Mouse (Mus musculus) layer of hippocampus, adult 9-10 months (tissue): ENCODE data around the gene Cdh23.

Experiments used
- DNase-seq: peaks from one replicate; pipeline ENCODE4 v3.0.0; 2022; ENCODE audit warnings: low spot score

The Cdh23 gene

GRCm38 (mm10) chr10:60335021-60335420, 361.3 kb downstream of the Cdh23 start:
- no peak for DNase-seq

- no peak for DNase-seq
Observed at GRCm38 (mm10) chr10:60334583-60334982, 361.7 kb downstream of the Cdh23 start.

GRCm38 (mm10) chr10:60328963-60329650, 367.2 kb downstream of the Cdh23 start:
- DNase-seq = no peak

DNA sequence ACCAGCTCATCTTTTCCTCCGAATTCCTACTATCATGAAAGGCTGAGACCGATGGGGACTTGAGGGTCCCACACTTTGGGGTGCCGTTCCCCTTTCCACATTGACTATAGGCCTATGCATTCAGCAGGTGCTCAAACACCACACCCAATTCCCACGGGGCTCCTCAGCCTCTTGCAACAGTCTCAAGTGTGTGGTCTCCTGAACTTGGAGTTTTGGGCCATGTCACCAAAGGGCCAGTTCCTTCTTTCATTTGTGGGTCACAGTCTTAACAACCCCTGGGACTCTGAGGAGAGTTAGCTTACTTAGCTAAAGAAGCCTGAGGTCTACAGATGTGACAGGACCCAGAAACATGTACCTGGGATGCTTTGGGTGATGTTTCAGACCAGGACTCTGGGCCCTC, 380.1 kb downstream of the Cdh23 start:
- no peak for DNase-seq

GRCm38 (mm10) chr10:60313606-60314005, 382.7 kb downstream of the Cdh23 start:
- DNase-seq = no peak

- no peak for DNase-seq
Observed at GRCm38 (mm10) chr10:60310629-60311028, 385.7 kb downstream of the Cdh23 start.

- no peak for DNase-seq
Observed at GRCm38 (mm10) chr10:60304854-60305628, 391.2 kb downstream of the Cdh23 start.

DNA sequence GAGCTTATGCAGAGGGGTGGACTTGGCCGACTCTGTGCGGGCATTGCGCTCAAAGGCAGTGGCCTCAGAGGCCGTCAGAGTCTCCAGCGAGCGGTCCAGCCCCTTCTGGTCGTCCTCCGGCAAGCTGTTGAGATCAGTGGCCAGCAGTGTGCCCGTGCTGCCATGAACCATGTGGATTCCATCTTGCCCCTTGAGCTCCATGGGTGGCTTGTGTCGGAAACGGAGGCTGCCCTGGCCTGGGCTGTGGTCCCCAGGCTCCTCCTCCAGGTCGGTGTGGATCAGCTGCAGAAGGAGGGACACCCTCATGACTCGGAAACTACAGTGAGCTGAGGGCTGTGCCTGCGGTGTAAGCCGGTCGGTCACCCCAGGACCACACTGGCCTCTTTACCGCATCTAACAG, 392.9 kb downstream of the Cdh23 start:
- DNase-seq = no peak

DNA sequence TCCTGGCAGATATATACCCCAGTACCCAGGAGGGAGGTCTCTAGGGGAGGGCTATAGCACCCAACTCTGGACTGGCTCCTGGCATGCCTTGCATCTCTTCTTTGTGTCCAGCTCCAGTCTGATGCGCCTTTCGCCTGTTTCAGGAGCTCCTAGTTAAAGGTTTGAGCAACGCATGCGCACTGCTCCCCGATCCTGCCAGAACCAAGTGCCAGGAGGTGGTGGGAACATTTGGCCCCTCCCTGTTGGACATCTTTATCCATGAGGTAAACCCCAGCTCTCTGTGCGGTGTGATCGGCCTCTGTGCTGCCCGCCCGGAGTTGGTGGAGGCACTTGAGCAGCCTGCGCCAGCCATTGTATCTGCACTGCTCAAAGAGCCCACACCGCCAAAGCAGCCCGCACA, 396.7 kb downstream of the Cdh23 start:
- no peak for DNase-seq

DNA sequence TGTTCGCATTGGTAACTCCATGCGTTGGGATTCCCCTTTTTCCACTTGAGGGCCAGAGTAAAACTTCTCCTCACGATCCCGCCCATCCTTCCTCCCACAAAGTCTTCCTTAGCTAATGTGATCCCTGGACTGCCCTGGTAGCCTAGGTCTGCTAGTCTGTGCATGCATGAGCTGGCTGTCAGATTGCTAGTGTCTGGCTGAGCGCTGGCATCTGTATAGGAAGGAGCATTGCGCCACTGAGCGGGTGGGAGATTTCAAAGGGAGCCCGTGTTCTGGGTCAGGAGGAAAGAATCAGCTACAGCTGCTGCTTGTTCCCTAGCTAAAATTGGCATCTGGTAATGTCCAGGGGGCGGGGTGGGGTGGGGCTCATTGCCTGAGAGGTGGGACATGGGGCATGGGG, 400.3 kb downstream of the Cdh23 start:
- DNase-seq = no peak

- DNase-seq = no peak
Observed at GRCm38 (mm10) chr10:60295356-60295755, 400.9 kb downstream of the Cdh23 start.

DNA sequence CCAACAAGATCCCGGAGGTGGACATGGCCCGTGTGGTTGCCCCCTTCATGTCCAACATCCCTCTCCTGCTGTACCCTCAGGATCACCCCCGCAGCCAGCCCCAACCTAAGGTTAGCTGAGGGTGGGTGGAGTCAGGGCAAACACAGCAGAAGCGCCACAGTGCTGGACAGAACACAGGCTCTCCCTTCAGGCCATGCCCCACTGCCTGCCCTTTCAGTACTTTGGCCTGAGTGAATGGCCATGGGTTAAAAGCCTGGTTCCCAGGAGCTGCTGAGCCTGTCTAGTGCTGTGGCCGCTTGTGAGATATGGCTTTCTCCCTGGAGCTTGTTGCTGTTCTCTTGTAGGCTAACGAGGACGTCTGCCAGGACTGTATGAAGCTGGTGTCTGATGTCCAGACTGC, 401.7 kb downstream of the Cdh23 start:
- DNase-seq = no peak

- DNase-seq = no peak
Observed at GRCm38 (mm10) chr10:60292209-60292608, 404.1 kb downstream of the Cdh23 start.

DNA sequence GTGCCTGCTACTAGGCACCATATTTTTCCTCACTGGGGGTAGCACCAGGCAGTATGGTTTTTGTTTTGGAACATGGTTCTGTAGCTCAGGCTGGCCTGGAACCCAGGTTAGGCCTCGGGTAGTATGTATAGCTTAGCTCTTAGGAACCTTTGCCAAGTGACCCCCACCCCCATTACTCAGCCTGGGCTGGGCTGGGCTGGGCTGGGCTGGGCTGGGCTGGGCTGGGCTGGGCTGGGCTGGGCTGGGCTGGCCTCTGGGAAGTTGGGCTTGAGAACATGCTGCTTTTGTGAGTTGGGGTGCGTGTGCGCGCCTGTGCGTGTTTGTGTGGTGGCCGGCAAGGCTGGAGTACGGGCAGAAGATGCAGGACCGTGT, 405.6 kb downstream of the Cdh23 start:
- DNase-seq = no peak

DNA sequence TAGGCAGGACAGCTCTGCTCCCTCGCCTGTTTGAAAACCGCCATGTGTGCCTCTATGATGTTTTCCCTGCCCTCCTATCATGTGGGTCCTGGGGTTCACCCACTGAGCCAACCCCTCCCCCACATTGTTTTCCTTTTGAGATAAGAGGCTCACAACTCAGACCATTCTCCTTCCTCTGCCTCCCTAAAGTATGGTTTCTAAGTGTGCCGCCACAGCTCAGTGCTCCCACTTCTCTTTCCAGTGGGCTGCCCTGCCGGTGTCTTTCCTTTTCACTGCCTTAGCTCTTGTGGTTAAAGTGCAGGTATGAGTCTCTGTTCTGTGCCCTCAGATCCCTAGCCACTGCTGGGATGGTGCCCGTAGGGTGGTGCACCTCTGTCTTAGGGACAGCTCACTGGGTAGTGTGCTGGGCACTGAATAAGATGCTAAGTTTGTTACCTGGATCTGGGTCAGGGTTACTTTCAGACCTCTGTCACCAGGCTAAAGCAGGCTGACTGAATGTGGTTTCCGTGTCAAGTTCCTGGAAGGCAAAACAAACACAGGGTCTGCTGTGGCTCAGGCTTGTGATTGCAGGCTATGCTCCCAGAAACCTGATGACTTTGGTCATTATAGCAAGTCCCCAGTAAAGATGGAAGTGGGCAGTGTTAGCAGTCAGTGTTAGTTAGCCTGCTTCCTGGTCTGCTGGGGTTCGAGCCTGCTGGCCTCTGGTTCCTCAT, 406.1 kb downstream of the Cdh23 start:
- no peak for DNase-seq

DNA sequence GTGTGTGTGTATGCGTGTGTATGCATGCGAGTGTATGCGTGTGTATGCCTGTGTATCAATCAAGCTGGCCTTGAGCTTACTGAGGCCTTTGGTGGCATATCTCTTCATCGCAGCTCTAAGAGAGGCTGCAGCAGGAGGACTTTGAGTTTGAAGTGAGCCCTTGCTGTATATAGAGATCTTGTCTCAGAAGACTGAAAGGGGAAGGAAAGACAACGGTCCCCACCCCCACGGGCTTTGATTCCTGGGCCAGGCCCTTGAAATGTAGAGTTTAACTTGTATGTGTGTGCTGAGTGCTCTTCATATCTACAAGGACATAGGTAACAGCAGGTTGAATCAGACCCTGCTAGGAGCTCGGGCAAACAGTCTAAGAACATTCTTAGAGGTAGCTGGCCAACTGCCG, 407.1 kb downstream of the Cdh23 start:
- no peak for DNase-seq

DNA sequence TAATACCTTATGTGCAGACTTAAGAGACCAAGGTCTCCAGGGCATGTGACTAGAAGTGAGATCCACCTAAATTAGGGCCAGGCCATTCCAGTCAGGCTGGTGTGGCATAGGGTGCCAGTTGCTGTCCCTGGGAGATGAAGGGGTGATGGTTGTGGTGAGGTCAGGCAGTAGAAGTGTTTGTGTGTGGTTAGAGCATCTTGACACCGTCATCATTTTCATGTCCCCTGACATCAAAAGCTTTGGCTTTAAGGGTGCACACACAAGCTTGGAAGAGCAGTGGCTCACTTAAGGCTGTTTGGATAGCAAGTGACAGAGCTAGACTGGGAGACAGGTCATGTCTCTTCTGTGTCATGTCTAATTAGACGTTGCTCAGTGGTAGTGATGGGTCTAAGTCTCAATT, 408.6 kb downstream of the Cdh23 start:
- no peak for DNase-seq

- no peak for DNase-seq
Observed at GRCm38 (mm10) chr10:60287161-60287560, 409.1 kb downstream of the Cdh23 start.

GRCm38 (mm10) chr10:60286546-60286945, 409.7 kb downstream of the Cdh23 start:
- DNase-seq = no peak

DNA sequence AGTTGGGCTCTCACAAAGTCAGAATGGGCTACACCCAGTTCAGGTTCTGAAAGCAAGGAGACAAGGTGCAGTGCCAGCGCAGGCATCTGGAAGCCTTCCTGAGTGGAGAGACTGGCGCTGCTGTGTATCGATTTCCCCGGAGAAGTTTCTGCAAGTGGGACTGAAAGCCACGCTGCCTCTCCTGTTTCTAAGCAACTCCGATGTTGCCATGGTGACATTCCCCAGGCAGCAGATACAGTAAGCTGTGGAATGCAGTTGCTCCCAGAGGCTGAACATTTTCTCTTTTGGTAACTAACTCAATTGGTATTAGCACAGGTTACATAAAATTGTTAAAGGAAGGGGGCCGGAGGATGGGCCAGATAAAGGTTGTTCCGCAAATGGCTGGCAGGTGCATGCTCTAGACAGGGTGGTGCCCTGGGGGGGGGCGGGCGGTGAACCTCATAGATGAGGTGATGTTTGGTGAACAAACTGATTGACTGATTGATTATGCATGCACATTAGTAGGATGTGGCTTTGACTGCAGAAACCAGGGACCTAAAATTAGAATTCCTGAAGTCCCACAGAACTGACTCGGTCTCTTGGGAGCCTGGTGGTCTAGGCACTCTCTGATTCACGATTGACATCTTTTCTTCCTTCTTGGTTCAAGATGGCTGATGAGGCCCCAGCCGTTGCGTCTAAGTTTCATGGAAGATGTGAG, 410.5 kb downstream of the Cdh23 start:
- DNase-seq = no peak

DNA sequence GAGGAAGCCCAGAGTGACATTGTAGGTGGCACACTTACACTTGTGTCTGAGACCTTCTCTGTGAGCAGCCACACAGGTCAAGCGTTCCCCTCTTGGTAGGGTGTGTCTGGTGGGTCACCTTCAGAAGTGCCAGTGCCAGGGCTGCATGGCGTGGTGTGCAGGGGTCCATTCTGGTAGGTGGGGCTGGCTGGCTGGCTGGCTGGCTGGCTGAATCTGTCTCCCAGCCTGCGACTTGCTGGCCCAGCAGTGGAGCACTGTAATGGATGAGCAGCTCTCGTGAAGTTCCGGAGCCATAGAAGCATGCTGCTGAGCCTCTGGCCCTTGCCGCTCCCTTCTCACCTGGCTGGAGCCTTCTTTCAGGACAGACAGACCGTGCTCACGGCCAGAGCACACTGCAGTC, 411.1 kb downstream of the Cdh23 start:
- no peak for DNase-seq

- no peak for DNase-seq
Observed at GRCm38 (mm10) chr10:60284676-60285111, 411.6 kb downstream of the Cdh23 start.
